Mouse (Mus musculus) E14TG2a.4 (cell line): Measurements from ENCODE around the gene Plcg2.

ENCODE experiments used
- CTCF ChIP-seq: conservative IDR thresholded peaks from 2 replicates; pipeline ENCODE4 v1.5.1; 2014; ENCODE audit warnings: low read length
- NANOG ChIP-seq: IDR thresholded peaks from 2 replicates; pipeline ENCODE4 v1.6.1; 2014; ENCODE audit warnings: borderline replicate concordance, low read length, mixed read lengths
- POU5F1 ChIP-seq: IDR thresholded peaks from 2 replicates; pipeline ENCODE4 v1.6.1; 2014; ENCODE audit warnings: low read length, borderline replicate concordance

GRCm38 (mm10) chr8:117612861-117613260 lies 114.8 kb downstream of the Plcg2 start:
- TF ChIP-seq CTCF (no peak), POU5F1 (no peak), NANOG (no peak)
